Mouse (Mus musculus): Measurements from ENCODE around the gene Lypd6. TPM values are rescaled to one million over a fixed set of nuclear protein-coding genes. Genes with fewer than 3 reads are reported as not detected.

Gene Lypd6
- polyA plus RNA-seq, 1 experiment from 2014 or later: 17.4 TPM

- no peak for ATAC-seq (ENCODE audit: low read depth)
- Histone ChIP-seq H3K27me3 (ENCODE audit: control insufficient read depth, insufficient read depth, low read length) (no peaks in the 10 kb centered on the region), H3K4me1 (ENCODE audit: control insufficient read depth, insufficient read depth, low read length) (peaks cover 6% of the 10 kb centered on the region; the same call in 1 of the 2 replicates), H3K36me3 (ENCODE audit: control insufficient read depth, insufficient read depth, low read length) (no peaks in the 10 kb centered on the region), H3K9ac (replicated peaks; ENCODE audit: low read depth, low read length) (no peak overlapping the region), H3K4me3 (ENCODE audit: low read depth, low read length) (no peak overlapping the region), H3K9me3 (ENCODE audit: control insufficient read depth, low read length) (no peaks in the 10 kb centered on the region), H3K4me2 (ENCODE audit: low read depth, low read length) (no peak overlapping the region), H3K27ac (ENCODE audit: low read depth, low read length) (no peak overlapping the region)
- 69% methylated on average over 7 of the region's 7 CpGs for WGBS
These were observed 37.7 kb downstream of the Lypd6 start for GRCm38 (mm10) chr2:50103850-50104503.

- Histone ChIP-seq H3K4me2 (ENCODE audit: low read depth, low read length) (no peak overlapping the region), H3K9me3 (ENCODE audit: control insufficient read depth, low read length) (no peaks in the 10 kb centered on the region), H3K36me3 (ENCODE audit: control insufficient read depth, insufficient read depth, low read length) (no peaks in the 10 kb centered on the region), H3K27ac (ENCODE audit: low read depth, low read length) (no peak overlapping the region), H3K27me3 (ENCODE audit: control insufficient read depth, insufficient read depth, low read length) (no peaks in the 10 kb centered on the region), H3K4me1 (ENCODE audit: control insufficient read depth, insufficient read depth, low read length) (peaks cover 6% of the 10 kb centered on the region; the same call in 1 of the 2 replicates), H3K4me3 (ENCODE audit: low read depth, low read length) (no peak overlapping the region), H3K9ac (replicated peaks; ENCODE audit: low read depth, low read length) (no peak overlapping the region)
- WGBS: 81% methylated on average over 3 of the region's 3 CpGs
- no peak for ATAC-seq (ENCODE audit: low read depth)
These were observed 39.4 kb downstream of the Lypd6 start for GRCm38 (mm10) chr2:50105590-50105989.

GRCm38 (mm10) chr2:50105992-50106391 lies 39.8 kb downstream of the Lypd6 start:
- H3K36me3 ChIP-seq (ENCODE audit: control insufficient read depth, insufficient read depth, low read length): no peaks in the 10 kb centered on the region
- H3K27ac ChIP-seq (ENCODE audit: low read depth, low read length): no peak overlapping the region
- WGBS: 94% methylated on average over 3 of the region's 3 CpGs
- peaks cover 6% of the 10 kb centered on the region; the same call in 1 of the 2 replicates for H3K4me1 ChIP-seq (ENCODE audit: control insufficient read depth, insufficient read depth, low read length)
- no peaks in the 10 kb centered on the region for H3K27me3 ChIP-seq (ENCODE audit: control insufficient read depth, insufficient read depth, low read length)
- H3K9ac ChIP-seq (replicated peaks; ENCODE audit: low read depth, low read length): no peak overlapping the region
- H3K4me2 ChIP-seq (ENCODE audit: low read depth, low read length): no peak overlapping the region
- H3K4me3 ChIP-seq (ENCODE audit: low read depth, low read length): no peak overlapping the region
- no peaks in the 10 kb centered on the region for H3K9me3 ChIP-seq (ENCODE audit: control insufficient read depth, low read length)
- ATAC-seq (ENCODE audit: low read depth): no peak

- no peaks in the 10 kb centered on the region for H3K27me3 ChIP-seq (ENCODE audit: control insufficient read depth, insufficient read depth, low read length)
- WGBS: 75% methylated on average over 3 of the region's 3 CpGs
- no peak overlapping the region for H3K4me2 ChIP-seq (ENCODE audit: low read depth, low read length)
- H3K36me3 ChIP-seq (ENCODE audit: control insufficient read depth, insufficient read depth, low read length): no peaks in the 10 kb centered on the region
- H3K4me1 ChIP-seq (ENCODE audit: control insufficient read depth, insufficient read depth, low read length): 0 out of 2 replicates have a peak, but pooled peaks cover 3% of the 10 kb centered on the region
- H3K4me3 ChIP-seq (ENCODE audit: low read depth, low read length): no peak overlapping the region
- H3K9ac ChIP-seq (replicated peaks; ENCODE audit: low read depth, low read length): no peak overlapping the region
- no peaks in the 10 kb centered on the region for H3K9me3 ChIP-seq (ENCODE audit: control insufficient read depth, low read length)
- no peak overlapping the region for H3K27ac ChIP-seq (ENCODE audit: low read depth, low read length)
- no peak for ATAC-seq (ENCODE audit: low read depth)
These were observed 40.6 kb downstream of the Lypd6 start for GRCm38 (mm10) chr2:50106879-50107278.

GRCm38 (mm10) chr2:50110167-50110566 lies 43.9 kb downstream of the Lypd6 start:
- Histone ChIP-seq H3K9ac (replicated peaks; ENCODE audit: low read depth, low read length) (no peak overlapping the region), H3K4me2 (ENCODE audit: low read depth, low read length) (no peak overlapping the region), H3K4me3 (ENCODE audit: low read depth, low read length) (no peak overlapping the region), H3K27me3 (ENCODE audit: control insufficient read depth, insufficient read depth, low read length) (no peaks in the 10 kb centered on the region), H3K36me3 (ENCODE audit: control insufficient read depth, insufficient read depth, low read length) (no peaks in the 10 kb centered on the region), H3K4me1 (ENCODE audit: control insufficient read depth, insufficient read depth, low read length) (0 out of 2 replicates have a peak, but pooled peaks cover 3% of the 10 kb centered on the region), H3K27ac (ENCODE audit: low read depth, low read length) (no peak overlapping the region), H3K9me3 (ENCODE audit: control insufficient read depth, low read length) (no peaks in the 10 kb centered on the region)
- WGBS: 52% methylated on average over 10 of the region's 10 CpGs
- ATAC-seq (ENCODE audit: low read depth): no peak

- ATAC-seq (ENCODE audit: low read depth): no peak
- H3K4me1 ChIP-seq (ENCODE audit: control insufficient read depth, insufficient read depth, low read length): 0 out of 2 replicates have a peak, but pooled peaks cover 3% of the 10 kb centered on the region
- H3K9me3 ChIP-seq (ENCODE audit: control insufficient read depth, low read length): no peaks in the 10 kb centered on the region
- no peaks in the 10 kb centered on the region for H3K36me3 ChIP-seq (ENCODE audit: control insufficient read depth, insufficient read depth, low read length)
- no peak overlapping the region for H3K27ac ChIP-seq (ENCODE audit: low read depth, low read length)
- H3K4me3 ChIP-seq (ENCODE audit: low read depth, low read length): no peak overlapping the region
- H3K27me3 ChIP-seq (ENCODE audit: control insufficient read depth, insufficient read depth, low read length): no peaks in the 10 kb centered on the region
- WGBS: 40% methylated on average over 3 of the region's 3 CpGs
- no peak overlapping the region for H3K9ac ChIP-seq (replicated peaks; ENCODE audit: low read depth, low read length)
- H3K4me2 ChIP-seq (ENCODE audit: low read depth, low read length): no peak overlapping the region
These were observed 44.9 kb downstream of the Lypd6 start for GRCm38 (mm10) chr2:50111169-50111568.

- no peaks in the 10 kb centered on the region for H3K36me3 ChIP-seq (ENCODE audit: control insufficient read depth, insufficient read depth, low read length)
- no peak for ATAC-seq (ENCODE audit: low read depth)
- no peak overlapping the region for H3K4me2 ChIP-seq (ENCODE audit: low read depth, low read length)
- WGBS: 45% methylated on average over 1 of the region's 1 CpGs
- no peak overlapping the region for H3K9ac ChIP-seq (replicated peaks; ENCODE audit: low read depth, low read length)
- no peaks in the 10 kb centered on the region for H3K9me3 ChIP-seq (ENCODE audit: control insufficient read depth, low read length)
- 0 out of 2 replicates have a peak, but pooled peaks cover 3% of the 10 kb centered on the region for H3K4me1 ChIP-seq (ENCODE audit: control insufficient read depth, insufficient read depth, low read length)
- H3K27ac ChIP-seq (ENCODE audit: low read depth, low read length): no peak overlapping the region
- no peak overlapping the region for H3K4me3 ChIP-seq (ENCODE audit: low read depth, low read length)
- no peaks in the 10 kb centered on the region for H3K27me3 ChIP-seq (ENCODE audit: control insufficient read depth, insufficient read depth, low read length)
These were observed 45.4 kb downstream of the Lypd6 start for GRCm38 (mm10) chr2:50111609-50112008.

GRCm38 (mm10) chr2:50112427-50112826 lies 46.2 kb downstream of the Lypd6 start:
- Histone ChIP-seq H3K36me3 (ENCODE audit: control insufficient read depth, insufficient read depth, low read length) (no peaks in the 10 kb centered on the region), H3K4me1 (ENCODE audit: control insufficient read depth, insufficient read depth, low read length) (0 out of 2 replicates have a peak, but pooled peaks cover 3% of the 10 kb centered on the region), H3K4me3 (ENCODE audit: low read depth, low read length) (no peak overlapping the region), H3K9me3 (ENCODE audit: control insufficient read depth, low read length) (no peaks in the 10 kb centered on the region), H3K4me2 (ENCODE audit: low read depth, low read length) (no peak overlapping the region), H3K27me3 (ENCODE audit: control insufficient read depth, insufficient read depth, low read length) (no peaks in the 10 kb centered on the region), H3K9ac (replicated peaks; ENCODE audit: low read depth, low read length) (no peak overlapping the region), H3K27ac (ENCODE audit: low read depth, low read length) (no peak overlapping the region)
- ATAC-seq (ENCODE audit: low read depth): no peak
- 91% methylated on average over 5 of the region's 5 CpGs for WGBS

GRCm38 (mm10) chr2:50119101-50119500 lies 52.9 kb downstream of the Lypd6 start:
- no peaks in the 10 kb centered on the region for H3K36me3 ChIP-seq (ENCODE audit: control insufficient read depth, insufficient read depth, low read length)
- no peaks in the 10 kb centered on the region for H3K27me3 ChIP-seq (ENCODE audit: control insufficient read depth, insufficient read depth, low read length)
- ATAC-seq (ENCODE audit: low read depth): no peak
- H3K4me3 ChIP-seq (ENCODE audit: low read depth, low read length): no peak overlapping the region
- no peak overlapping the region for H3K4me2 ChIP-seq (ENCODE audit: low read depth, low read length)
- H3K27ac ChIP-seq (ENCODE audit: low read depth, low read length): no peak overlapping the region
- 97% methylated on average over 7 of the region's 7 CpGs for WGBS
- H3K9me3 ChIP-seq (ENCODE audit: control insufficient read depth, low read length): no peaks in the 10 kb centered on the region
- no peak overlapping the region for H3K9ac ChIP-seq (replicated peaks; ENCODE audit: low read depth, low read length)
- no peaks in the 10 kb centered on the region for H3K4me1 ChIP-seq (ENCODE audit: control insufficient read depth, insufficient read depth, low read length)
